Mouse (Mus musculus) heart, postnatal 4 days (tissue): Measurements from ENCODE around the gene Ccl9. TPM values are rescaled to one million over a fixed set of nuclear protein-coding genes. Genes with fewer than 3 reads are reported as not detected.
"Not testable (repeated sequence)": the region's sequence is repeated elsewhere in the genome, so short reads cannot be mapped to it uniquely, and the experiment has no call there.

Source experiments
- DNase-seq: peaks from one replicate; pipeline ENCODE4 v3.0.0; 2021
- total RNA-seq, 2 experiments: library from RNA; stranded (reverse); gene quantifications; 2 replicates each; pipeline ENCODE4 v1.2.3; 2021

The Ccl9 gene
- total RNA-seq, 2 experiments from 2014 or later: 1.1 to 1.5 TPM

- no peak for DNase-seq
Observed at GRCm38 (mm10) chr11:83578999-83579398, 563 bp upstream of the Ccl9 start.

GRCm38 (mm10) chr11:83576927-83577555 is 1.4 kb downstream of the Ccl9 start:
- no peak for DNase-seq

DNA sequence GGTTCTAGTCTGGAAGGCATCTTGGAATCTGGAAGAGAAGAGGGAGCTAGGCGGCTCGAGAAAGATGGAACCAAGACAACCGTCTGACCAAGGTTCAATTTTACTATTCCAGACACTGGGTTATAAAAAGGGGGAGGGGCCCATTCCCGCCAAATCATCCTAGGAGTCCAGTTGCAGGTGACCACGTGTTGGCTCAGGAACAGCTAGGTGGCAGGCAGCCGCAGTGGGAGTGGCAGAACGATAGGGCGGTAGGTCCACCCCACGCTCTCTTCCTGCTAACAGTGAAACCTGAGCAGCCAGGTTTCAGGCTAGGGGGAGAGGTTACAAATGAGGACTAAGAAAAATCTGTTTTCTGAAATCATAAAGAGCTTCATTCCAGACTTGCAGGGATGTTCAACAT is 5.6 kb downstream of the Ccl9 start:
- no peak for DNase-seq

GRCm38 (mm10) chr11:83572223-83572622 is 6.2 kb downstream of the Ccl9 start:
- peak; percentile 53 for DNase-seq

- no peak for DNase-seq
Observed at GRCm38 (mm10) chr11:83570189-83570588, 8.2 kb downstream of the Ccl9 start.

GRCm38 (mm10) chr11:83569249-83569648 is 9.2 kb downstream of the Ccl9 start:
- no peak for DNase-seq

DNA sequence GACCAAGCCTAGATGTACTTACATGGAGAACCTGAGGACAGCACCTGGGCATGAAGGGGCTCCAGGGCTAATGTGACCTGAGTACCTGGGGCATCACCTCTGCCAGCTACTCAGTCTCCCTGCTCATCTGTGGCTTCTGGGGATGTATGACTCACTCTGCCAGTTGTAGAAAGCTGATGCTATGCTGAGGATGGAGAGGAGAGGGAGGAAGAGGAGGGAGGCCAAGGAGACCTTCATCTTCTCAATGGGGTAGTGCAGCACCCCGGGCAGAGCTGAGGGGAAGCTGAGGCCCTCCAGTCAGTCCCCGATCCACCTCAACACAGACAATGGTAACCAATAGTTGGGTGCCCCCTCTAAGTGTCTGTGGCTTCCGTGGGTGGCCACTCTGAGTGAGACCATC is 9.7 kb downstream of the Ccl9 start:
- no peak for DNase-seq

- DNase-seq: no peak
Observed at GRCm38 (mm10) chr11:83568061-83568460, 10.4 kb downstream of the Ccl9 start.

GRCm38 (mm10) chr11:83567311-83567710 is 11.1 kb downstream of the Ccl9 start:
- DNase-seq: no peak

DNA sequence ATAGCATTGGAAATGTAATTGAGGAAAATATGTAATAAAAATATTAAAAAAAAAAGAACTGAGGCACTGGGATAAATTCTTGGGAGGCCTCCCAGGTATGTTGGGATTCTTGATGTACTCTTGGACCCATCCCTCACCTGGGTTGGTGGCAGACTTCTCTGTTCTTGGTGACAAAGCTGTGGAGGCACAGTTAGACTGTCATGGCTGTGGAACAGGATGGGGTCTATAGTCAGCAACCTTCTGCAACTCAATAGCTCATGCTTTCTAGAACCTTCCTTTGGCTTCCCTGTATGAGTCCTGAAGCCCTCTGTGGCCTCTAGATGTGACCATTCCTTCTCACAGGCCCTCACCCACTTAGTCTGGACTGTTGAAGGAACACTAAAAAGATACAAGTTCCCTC is 11.8 kb downstream of the Ccl9 start:
- DNase-seq: no peak

DNA sequence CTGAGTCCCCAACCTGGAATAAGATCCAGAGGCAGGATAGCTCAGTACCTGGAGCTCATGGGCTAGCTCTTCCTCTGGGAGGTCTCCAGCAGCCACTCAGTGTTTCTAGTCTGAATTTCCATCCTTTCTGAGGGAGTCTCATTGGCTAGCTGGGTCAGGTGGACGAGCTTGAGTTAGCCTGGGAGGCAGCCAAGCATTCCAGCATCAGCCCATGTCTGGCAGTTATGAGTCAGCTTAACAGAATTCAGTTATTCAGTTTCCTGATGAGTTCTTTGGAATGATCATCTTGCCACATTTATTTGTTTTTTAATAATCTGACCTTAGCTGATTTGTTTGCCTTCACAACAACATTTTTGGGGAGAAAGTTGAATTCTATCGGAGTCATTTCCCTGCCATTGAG is 14.7 kb downstream of the Ccl9 start:
- peak; percentile 59 for DNase-seq

GRCm38 (mm10) chr11:83562311-83562887 is 16.0 kb downstream of the Ccl9 start:
- no peak for DNase-seq

GRCm38 (mm10) chr11:83560405-83560804 is 18.0 kb downstream of the Ccl9 start:
- DNase-seq: no peak

DNA sequence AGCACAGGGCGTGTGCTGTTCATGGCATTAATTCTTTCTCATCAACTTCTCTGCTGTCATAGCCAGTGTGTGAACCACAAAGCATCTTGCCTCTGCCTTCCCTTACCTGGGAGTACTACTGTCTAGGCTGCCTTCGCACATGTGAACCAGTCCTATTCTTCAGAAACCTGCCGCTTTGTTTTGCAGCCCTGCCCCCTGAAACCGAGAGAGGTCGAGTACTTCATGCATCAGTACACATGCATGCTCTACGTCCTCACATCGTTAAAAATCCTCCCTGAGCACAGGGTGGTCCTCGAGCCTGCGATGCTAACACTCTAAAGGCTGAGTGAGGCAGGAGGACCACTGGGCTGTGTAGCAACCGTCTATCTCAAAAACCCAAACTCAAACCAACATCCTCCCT is 21.4 kb downstream of the Ccl9 start:
- no peak for DNase-seq

- DNase-seq: peak; percentile 70
Observed at GRCm38 (mm10) chr11:83556085-83556781, 22.2 kb downstream of the Ccl9 start.

DNA sequence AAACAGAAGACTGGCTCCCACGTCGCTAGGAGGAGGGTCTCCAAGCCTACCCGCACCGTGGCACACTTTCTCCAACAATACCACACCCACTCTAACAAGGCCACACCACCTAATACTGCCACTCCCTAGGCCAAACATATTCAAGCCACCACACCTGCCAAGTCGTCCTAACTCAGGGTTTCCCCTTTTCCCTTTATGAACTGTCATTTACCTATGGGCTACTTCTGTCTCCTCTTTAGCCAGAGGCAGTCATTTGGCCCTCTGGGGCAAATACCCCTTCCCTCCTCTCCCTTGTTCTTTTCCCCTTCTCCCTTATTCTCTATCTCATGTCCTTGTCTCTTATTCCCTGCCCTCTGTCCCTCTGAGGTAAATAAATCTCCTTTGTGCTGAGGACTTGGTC is 26.8 kb downstream of the Ccl9 start:
- DNase-seq: no peak

GRCm38 (mm10) chr11:83551037-83551436 is 27.4 kb downstream of the Ccl9 start:
- not testable (repeated sequence) for DNase-seq

DNA sequence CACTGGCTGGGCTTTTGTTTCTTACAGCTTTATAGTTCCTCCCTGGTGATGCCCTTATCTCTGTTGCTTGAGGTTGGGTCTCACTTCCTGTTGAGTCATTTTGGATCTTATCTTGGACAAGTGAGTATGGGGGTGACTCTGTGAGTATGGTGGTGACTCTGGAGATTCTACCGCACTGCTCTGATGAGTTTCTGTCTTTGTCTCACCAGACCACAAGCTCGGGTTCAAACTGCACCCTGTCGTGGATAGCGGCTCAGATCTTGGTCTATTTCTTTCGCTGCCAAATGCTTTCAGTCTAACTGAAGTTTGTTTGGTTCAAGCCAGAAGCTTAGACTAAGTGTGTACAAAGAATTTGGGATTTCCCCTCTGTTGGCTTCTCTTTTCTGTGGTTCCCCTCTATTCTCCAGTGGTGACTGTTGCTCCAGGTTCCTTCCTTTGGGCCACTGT is 28.2 kb downstream of the Ccl9 start:
- DNase-seq: no peak

DNA sequence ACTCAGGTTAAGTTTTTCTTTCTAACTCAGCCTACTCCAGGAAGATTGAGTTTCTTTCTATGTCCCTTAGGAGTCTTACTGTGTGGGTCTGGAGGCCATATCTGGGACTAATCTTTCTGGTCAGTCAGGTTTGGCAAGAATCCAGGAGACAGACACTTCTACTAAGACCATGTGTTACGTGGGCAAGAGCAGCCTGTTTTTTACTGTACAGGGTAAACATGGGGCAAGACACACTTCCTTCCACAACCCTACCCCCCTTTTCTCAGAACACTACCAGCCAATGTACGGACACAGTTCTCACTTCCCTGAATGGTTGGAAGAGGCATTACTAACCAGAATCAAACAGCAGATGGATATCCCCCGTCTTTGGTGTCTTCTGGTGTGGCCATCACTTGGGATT is 34.2 kb downstream of the Ccl9 start:
- no peak for DNase-seq

GRCm38 (mm10) chr11:83541415-83541814 is 37.0 kb downstream of the Ccl9 start:
- DNase-seq: no peak

DNA sequence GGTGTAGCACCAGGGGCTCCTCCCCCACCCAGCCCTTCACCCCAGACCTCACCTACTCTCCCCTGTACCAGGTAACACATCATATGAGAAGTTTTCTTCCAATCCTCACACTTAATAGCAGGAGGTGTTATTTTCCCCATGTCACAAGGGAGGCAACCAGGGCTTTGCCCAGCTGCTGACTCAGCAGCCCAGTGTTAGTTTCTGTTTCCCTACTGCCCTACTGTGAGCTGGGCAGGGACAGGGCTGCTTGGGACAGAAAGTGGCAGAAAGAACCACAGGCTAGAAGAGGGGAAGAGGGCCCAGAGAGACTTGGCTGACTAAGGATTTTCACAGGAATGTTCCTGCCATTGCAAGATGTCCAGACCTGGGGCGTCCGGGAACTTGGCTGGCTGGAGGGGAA is 37.5 kb downstream of the Ccl9 start:
- no peak for DNase-seq

DNA sequence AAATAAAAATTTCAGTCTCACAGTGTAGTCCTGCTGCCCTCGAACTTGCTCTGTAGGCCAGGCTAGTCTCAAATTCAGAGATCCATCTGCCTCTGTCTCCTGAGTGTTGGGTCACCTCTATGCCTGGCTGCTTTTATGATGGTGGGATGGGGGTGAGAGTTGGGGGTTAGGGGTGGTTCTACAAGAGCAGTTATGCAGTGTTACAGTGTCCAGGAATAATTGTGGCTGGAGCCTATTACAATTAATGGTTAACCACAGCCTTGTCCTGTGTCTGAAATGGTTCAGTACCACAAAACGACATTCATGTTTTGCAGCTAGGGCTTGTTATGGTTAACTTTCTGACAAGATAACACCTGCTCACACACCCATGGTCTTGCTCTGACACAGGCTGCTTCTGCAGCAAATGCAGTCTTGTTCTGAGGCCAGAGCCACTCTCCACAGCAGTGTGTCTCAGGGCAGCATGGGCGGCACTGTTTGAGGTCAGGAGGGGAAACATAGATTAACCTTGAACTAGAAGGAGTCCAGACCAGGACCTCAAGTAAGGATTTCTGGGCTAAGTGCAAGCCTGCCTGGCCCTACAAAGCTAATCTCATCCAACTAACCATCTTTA is 39.6 kb downstream of the Ccl9 start:
- no peak for DNase-seq

GRCm38 (mm10) chr11:83536831-83537230 is 41.6 kb downstream of the Ccl9 start:
- DNase-seq: no peak
